Comparison of ENCODE assay signal across 24 mouse cellular contexts in genomic region chr4:23591593-23591992, GRCm38 (mm10).
DNase-seq lines count a peak whose midpoint lies in the region; ATAC-seq lines count a peak whose summit lies in the region.
"Had no signal": no experiment of that assay in that cellular context is flagged by ENCODE, and none has a peak within 500 bp of the region (broad histone marks: within the 10 kb centered on the region; RNA-seq: fewer than 3 reads in every experiment).

No protein-coding gene starts in this region.

- H3K4me3 ChIP-seq in midbrain, embryonic 10.5 days = no peak overlapping the region
- no peak overlapping the region for H3K4me3 ChIP-seq in midbrain, embryonic 13.5 days (replicated peaks)
- H3K4me3 ChIP-seq: embryonic facial prominence, embryonic 10.5 days; embryonic facial prominence, embryonic 12.5 days; forebrain, embryonic 13.5 days; forebrain, embryonic 15.5 days had no signal

- peaks cover 23% of the 10 kb centered on the region for H3K4me1 ChIP-seq in midbrain, embryonic 10.5 days
- H3K4me1 ChIP-seq in midbrain, embryonic 13.5 days (replicated peaks) = peaks cover 6% of the 10 kb centered on the region; the same call in 1 of the 2 replicates
- H3K4me1 ChIP-seq: embryonic facial prominence, embryonic 10.5 days; embryonic facial prominence, embryonic 12.5 days; forebrain, embryonic 13.5 days; forebrain, embryonic 15.5 days had no signal

- no peaks in the 10 kb centered on the region for H3K9me3 ChIP-seq in midbrain, embryonic 10.5 days (replicated peaks)
- no peaks in the 10 kb centered on the region for H3K9me3 ChIP-seq in midbrain, embryonic 13.5 days
- H3K9me3 ChIP-seq: embryonic facial prominence, embryonic 10.5 days; embryonic facial prominence, embryonic 12.5 days; forebrain, embryonic 13.5 days; forebrain, embryonic 15.5 days; G1E had no signal

- no peak for ATAC-seq in midbrain, embryonic 13.5 days
- ATAC-seq: activated CD4-positive, CD25-positive, alpha-beta regulatory T cell, adult 4 months; CD4-positive, CD25-positive, alpha-beta regulatory T cell, adult 4 months; forebrain, embryonic 13.5 days; forebrain, embryonic 15.5 days; forebrain, postnatal 0 days; Patski had no signal

- no peak overlapping the region for H3K9ac ChIP-seq in midbrain, embryonic 13.5 days (replicated peaks)
- H3K9ac ChIP-seq: embryonic facial prominence, embryonic 12.5 days; forebrain, embryonic 13.5 days; forebrain, embryonic 15.5 days; forebrain, postnatal 0 days had no signal

- H3K36me3 ChIP-seq in midbrain, embryonic 10.5 days = no peaks in the 10 kb centered on the region
- H3K36me3 ChIP-seq in midbrain, embryonic 13.5 days = no peaks in the 10 kb centered on the region
- H3K36me3 ChIP-seq: embryonic facial prominence, embryonic 10.5 days; embryonic facial prominence, embryonic 12.5 days; forebrain, embryonic 15.5 days; G1E had no signal

- no peaks in the 10 kb centered on the region for H3K27me3 ChIP-seq in midbrain, embryonic 10.5 days (ENCODE audit: low read depth, poor library complexity, severe bottlenecking)
- H3K27me3 ChIP-seq in midbrain, embryonic 13.5 days = no peaks in the 10 kb centered on the region
- H3K27me3 ChIP-seq: CH12.LX; embryonic facial prominence, embryonic 12.5 days; forebrain, embryonic 13.5 days; forebrain, embryonic 15.5 days; Patski had no signal

- DNase-seq in embryo, embryonic 10 days (ENCODE audit: low spot score) = peak; percentile 27
- DNase-seq in embryo, embryonic 11 days = no peak
- no peak for DNase-seq in midbrain, embryonic 10.5 days (ENCODE audit: low spot score)
- peak; percentile 56 for DNase-seq in mesoderm, embryonic 11.5 days (ENCODE audit: low read depth, low spot score)
- DNase-seq: adrenal gland, adult 8-10 months; adrenal gland, postnatal 14 days; adrenal gland, postnatal 36 days; B cell, adult 2 months; cerebellum, adult 11-12 months; cerebellum, adult 2 months; cerebellum, adult 9-10 months; cerebellum, postnatal 10 days; cerebellum, postnatal 25 days; forebrain, postnatal 0 days had no signal

- 0 out of 2 replicates have a peak overlapping the region, but pooled peaks have one; percentile 7 for H3K27ac ChIP-seq in midbrain, embryonic 10.5 days (replicated peaks)
- no peak overlapping the region for H3K27ac ChIP-seq in midbrain, embryonic 13.5 days
- H3K27ac ChIP-seq: embryonic facial prominence, embryonic 10.5 days; embryonic facial prominence, embryonic 12.5 days; forebrain, embryonic 13.5 days; forebrain, embryonic 15.5 days had no signal

- H3K4me2 ChIP-seq in midbrain, embryonic 13.5 days (replicated peaks) = no peak overlapping the region
- H3K4me2 ChIP-seq: embryonic facial prominence, embryonic 12.5 days; forebrain, embryonic 13.5 days; forebrain, embryonic 15.5 days had no signal

- WGBS in midbrain, embryonic 10.5 days = 49% methylated on average over 2 of the region's 2 CpGs
- 52% methylated on average over 2 of the region's 2 CpGs for WGBS in midbrain, embryonic 13.5 days

Comparison
In these comparisons a context has a peak if more than half of its experiments do, and no peak if none do; other contexts are left out.
1. DNase-seq: peak in embryo, embryonic 10 days (single experiment) and mesoderm, embryonic 11.5 days (single experiment); none in embryo, embryonic 11 days (single experiment) and midbrain, embryonic 10.5 days (single experiment).